Mouse (Mus musculus) kidney, adult 18-20 months (tissue): ENCODE measurements around the gene Cwc27.

Source experiments
- DNase-seq: peaks from one replicate; pipeline ENCODE4 v3.0.0; 2021

Gene Cwc27

DNA sequence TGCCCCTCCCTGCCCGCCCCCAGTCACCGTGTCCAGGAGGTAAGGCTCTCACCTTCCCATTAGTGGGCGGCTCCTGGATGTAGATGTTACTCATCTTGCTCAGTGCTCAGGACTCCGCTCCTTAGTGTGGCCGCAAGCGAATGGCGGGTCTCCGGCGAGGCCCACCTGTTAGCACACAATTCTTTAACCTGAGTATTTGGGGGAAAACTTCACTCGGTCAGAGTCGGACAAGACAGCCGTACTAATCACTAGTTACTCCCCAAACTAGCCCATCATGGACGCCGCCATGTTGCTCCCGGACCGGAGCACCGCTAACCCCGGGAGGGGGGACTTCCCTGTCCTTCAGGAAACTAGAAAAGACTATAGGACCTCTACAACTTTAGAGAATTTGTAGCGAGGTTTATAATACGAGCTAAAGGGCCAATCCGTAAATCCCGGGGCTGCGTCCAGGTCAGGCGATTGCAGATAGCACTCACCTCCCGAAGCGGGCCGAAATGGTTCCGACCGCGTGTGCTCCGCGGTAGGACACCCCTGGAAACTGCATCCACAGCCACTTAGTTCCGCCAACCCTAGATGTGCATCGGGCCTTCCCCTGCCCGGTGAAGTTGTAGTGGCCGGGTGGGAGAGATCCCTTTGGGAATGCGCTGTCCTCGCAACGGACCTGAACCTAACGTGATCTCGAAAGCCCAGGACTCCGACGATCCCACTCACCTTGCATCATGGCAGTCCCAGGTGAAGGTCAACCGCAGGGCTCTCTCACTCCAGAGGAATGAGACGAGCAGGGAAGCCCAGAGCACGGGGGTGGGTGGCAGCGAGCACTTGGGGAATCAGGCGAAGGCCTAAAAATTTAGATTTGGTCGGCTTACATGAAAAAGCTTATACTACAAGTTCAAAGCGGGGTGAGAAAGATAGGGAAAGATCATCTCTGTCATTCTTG is at the start of gene Cwc27:
Gene Cwc27 (minus strand): TSS at position 508 of the 937 bp plus-strand sequence.
- DNase-seq = peak; percentile 90

DNA sequence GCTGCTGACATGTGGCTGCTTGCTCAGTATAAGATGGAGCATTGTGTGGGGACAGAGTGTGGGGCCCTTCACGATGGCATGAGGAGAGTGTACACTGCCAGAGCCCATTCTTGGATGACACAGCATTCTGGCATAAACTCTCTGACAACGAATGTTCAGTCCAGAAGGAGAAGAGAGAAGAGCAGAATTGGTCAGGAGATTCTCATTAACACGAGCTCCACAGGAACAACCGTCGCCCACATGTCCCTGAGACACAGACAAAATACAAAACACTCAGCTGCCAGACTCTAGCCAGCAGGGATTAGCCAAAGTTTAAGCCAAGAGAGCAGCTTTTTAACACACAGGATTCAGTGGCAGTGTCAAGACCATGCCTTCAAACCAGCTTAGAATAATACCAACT is 49.8 kb upstream of the Cwc27 start:
- no peak for DNase-seq

DNA sequence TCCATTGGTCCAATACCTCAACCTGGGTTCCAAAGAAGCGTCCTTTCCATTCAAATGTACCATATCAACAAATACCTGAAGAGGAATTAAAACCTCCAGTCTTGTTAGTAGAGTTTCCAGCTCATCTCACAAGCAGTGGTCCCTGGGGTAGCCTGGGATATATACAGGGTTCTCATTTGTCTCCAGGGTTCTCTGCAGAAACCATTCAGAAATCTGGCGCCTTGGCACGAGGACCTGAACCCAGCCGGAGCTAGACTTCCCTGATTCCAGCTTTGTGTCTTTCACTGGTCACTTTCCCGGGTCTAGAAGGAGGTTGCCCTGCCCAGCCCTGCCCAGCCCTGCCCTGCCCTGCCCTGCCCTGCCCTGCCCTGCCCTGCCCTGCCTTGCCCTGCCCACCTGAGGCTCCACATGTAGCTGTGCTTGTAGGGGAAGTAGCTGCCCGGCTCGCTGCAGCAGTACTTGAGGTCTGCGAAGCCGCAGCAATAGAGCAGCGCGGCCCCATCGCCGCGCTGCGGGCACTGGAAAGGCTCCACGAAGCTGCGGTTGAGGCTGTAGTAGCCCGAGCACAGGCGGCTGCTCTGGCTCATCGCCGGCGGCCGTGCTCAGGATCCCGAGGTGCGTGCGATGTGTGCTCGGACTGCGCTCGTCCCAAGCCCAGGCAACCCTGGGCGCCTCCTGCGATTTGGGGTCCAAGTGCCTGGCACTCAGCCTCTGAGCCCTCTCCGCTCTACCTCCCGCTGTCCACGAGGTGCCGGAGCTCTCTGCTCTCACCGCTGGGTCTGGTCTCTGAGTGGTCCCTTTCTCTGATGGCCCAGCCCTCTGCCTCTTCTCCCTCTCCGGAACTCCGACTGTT is 46.4 kb upstream of the Cwc27 start, which contains the start of gene Shisal2b:
Gene Shisal2b (minus strand): TSS at position 767 of the 853 bp plus-strand sequence.
- DNase-seq = peak; percentile 10

DNA sequence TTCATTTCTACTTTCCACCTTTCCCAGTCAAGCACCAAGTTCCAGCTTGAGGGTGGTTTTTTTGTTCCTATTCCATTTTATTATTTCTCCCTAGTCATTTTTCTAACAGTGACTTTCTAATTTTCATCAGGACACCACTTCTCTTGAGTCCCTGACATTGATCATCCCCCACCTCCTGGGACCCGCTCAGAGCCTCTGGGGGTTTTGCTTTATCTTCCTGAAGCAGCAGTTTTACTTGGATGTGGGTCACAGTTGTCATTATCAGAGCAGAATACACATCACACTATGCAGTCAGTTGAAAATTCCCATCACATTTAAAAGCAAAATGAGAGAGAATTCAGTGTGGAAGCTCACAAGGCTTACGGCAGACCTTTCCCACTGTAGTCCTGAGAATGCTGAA is 36.7 kb upstream of the Cwc27 start:
- no peak for DNase-seq

DNA sequence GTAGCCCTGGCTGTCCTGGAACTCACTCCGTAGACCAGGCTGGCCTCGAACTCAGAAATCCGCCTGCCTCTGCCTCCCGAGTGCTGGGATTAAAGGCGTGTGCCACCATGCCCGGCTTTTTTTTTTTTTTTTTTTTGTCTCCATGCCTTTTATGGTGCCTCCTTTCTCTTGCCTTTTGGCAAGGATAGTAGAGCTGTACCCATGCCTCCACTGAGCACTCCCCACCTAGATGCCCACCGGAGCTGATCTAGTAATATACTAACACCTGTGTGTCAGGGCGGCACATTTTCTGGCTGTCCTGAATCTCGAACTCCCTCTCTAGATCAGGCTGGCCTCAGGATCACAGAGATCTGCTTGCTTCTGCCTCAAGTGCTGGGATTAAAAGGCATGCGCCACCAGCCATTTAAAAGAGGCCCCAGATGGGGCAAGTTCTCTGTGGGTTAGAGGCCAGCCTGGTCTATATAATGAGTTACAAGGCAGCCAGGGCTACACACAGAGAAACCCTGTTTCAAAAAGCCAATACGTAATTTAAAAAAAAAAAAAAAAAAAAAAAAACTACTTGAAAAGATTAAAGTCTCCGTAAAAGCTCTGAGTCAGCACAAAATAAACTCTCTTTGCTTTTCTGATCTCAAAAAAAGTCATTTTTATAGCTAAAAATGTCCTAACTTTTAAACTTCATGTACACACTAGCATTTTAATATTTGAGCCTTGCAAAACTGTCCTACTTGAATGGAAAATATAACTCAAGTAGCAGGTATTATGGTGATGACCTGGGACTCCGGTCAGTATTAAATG is 26.6 kb upstream of the Cwc27 start:
- DNase-seq = no peak

DNA sequence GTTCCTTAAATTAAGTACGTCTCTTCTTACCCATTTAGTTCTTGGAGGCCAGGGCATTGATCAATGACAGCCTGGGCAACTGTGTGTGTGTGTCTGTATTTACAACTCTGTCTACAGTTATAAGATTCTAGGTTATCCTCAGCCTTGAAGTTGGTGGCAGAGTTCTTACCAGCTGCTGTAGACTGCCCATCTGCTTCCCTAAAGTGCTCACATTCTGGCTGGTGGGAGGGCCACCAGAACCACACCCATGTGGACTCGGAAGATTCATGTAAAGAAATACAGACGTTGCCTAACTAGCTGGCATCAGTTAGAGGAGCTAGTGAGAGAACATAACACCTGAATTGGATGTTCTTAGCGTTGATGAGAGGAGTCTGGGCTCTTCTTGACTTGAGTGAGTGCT is 25.0 kb upstream of the Cwc27 start:
- DNase-seq = no peak

DNA sequence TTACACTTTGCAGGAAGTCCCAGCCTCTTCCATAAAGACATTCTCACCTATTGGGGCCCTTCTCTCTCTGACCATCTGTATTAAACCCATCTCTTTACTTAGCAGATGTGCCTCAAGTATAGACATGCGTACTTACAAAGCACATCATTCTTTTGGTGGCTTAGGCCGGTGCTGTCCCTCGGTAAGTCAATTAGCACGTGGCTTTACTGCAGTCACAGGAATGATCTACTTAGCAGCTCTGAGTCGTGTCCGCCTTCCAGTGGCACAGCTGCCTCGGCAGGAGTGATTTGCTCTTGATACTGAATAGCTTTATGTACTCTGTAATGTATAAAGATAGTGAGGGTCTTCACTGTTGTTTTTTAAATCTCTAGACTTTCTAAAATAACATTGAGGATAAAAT is 20.7 kb upstream of the Cwc27 start:
- DNase-seq = no peak

DNA sequence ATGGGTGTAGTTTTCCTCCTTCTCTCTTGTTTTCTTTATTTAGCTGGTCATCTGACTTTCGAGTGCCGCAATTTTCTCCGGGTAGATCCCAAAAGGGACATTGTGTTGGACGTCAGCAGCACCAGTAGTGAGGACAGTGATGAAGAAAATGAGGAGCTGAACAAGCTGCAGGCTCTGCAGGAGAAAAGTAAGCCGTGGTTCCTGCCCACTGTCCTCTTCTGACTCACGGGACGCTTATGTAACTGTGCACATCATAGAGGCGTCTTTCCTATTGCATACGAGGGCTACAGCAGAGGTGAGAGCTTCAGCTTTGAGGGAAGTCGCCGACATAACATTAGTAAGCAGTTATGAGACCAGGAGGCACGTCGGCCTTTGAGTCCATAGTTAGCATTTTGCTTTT is 15.9 kb upstream of the Cwc27 start:
- DNase-seq = no peak

DNA sequence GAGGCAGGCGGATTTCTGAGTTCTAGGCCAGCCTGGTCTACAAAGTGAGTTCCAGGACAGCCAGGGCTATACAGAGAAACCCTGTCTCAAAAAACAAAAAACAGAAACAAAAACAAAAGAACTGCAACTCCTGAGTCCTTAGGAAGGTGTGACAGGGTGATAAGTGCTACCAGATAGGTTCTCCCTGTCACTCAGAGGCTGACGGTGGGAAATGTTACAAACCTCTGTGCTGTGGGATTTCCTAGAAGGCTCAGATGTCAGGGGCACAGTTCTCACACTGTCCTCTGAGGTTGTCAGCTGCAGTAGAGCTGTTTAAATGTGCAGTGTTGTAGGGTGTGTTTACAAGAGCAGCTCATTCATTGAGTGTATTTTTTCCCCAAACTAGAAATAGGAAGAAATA is 8.5 kb upstream of the Cwc27 start:
- DNase-seq = no peak

DNA sequence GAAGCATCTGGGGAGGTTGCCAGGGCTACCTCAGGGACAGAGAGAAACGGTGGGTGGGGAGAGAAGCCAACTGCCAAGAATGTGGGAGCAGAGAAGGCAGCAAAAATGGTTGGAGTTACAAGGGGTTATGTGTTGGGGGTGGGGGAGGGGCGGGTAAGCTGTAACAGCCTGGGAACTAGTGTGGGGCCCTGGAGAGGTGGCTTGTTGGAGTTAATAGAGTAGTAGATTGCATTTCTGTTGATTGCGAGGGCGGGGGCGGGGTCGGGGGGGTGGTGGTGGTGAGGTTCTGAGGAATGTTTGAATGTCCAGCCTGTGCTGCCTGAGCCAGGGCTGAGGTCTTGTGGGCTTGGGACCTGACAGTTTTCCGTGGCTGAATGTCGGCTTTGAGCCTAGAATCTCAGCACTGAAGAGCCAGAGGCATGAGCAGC is 5.5 kb upstream of the Cwc27 start:
- DNase-seq = no peak

DNA sequence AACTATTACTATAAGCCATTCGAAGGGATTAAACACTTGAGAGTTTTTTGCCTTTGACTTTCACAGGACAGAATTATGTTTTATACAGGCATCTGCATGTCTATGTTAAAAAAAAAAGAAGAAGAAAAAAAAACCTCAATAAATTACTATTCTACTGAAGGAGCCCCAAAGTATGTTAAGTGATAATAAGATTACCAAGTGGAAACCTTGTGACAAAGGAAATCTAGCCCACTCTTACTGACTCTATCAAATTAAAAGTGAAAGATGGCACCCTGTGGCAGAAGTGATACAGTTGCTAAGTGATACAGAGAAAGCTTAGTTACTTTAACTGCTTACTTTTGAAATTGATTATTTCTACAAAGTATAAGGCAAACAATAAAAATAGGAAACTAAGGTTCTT is 5.0 kb upstream of the Cwc27 start:
- DNase-seq = no peak

DNA sequence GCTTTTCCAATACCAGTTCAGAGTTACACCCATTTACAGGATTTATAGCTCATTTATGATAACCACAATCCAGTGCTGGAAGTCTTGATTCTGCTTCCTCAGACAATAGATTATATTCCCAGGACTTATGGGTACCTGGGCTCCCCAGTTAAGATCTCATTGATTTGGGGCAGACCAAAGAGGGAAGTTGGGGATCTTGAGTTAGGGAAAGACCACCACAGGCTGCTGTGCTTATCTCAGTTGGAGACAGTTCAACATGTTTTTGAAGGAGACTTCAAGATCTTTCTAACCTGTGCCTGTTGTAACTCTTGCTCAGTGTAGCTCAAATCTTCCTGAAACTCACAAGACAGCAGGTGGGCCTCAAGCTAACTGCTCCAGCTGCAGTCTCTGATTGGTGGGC is 4.2 kb upstream of the Cwc27 start:
- no peak for DNase-seq

DNA sequence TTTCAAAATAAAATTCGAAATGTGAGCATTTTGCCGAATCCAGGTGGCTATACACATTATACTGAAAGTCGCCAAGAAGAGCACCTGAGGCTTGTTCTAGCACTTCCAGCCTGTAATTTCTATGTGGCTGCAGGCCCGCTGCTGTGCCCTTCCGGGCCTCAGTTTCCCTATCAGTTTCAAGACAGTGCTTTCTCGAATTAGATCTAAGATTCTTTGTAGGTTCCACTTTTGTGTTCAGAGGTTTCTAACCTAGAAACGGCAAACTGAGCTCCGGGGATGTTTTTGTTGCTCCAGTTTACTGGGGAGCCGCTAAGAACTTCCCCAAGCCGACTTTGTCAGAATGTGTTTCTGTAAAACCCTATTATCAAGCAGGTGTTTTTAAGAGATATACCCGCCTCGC is 754 bp upstream of the Cwc27 start:
- peak; percentile 10 for DNase-seq

DNA sequence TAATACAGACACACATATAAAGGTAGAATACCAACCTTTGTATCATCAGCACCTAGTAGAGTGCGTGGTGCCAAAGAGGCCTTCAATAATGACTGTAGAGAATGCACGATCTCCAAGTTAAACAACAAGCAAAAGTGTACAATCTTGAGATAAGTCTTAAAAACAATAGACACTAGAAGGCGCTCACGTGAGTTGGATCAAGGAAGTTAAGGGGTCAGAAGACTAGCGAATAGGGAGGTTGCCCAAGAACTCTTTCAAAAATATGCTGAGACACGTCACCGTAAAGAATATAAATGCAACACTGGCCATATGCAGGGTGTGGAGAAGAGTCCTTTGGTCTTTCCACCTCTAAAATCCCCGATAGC is 690 bp downstream of the Cwc27 start:
- no peak for DNase-seq

DNA sequence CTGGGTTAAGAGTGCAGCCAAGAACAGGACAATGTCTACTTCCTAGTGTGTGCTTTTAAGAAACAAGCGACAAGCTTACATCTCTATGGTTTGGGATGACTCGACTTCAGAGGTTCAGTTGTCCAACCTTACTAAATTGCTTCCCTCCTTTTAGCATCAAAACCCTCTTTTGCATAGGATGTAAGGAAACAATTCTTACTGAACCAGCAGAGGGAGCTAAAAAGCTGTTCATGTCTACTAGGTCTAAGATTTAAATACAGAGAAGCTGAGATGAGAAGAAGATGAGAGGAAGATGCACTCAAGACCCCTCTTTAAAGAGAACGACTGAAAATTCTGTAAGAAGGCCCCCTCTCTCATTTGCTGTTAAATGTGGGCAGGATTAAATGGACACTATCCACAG is 11.3 kb downstream of the Cwc27 start:
- DNase-seq = no peak

DNA sequence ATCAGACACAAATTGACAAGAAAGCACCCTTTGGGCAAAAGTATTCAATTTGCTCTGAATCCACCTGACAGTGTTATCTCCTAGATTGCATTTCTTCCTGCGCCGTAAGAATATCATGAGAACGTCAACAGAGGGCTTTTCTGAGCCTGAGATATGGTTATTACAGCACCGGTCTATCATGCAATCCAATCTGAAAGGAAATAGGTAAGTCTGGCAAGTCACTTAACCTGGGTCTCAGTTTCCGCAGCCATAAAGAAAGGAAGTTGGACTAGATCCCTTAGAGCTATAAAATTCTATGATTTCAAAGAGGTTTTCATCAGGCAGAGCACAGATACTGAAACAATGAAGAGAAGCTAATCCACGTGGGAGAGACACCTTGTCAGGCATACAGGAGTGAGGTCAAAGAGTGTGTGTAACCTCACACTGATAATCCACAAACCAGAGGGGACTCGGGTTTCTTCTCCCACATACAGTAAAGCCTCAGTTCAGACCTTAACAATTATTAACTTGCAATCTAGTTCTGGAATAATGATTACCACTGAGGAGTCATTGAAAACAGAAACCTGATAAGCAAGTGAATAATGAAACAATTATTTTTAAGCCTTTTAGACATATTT is 17.3 kb downstream of the Cwc27 start:
- no peak for DNase-seq

DNA sequence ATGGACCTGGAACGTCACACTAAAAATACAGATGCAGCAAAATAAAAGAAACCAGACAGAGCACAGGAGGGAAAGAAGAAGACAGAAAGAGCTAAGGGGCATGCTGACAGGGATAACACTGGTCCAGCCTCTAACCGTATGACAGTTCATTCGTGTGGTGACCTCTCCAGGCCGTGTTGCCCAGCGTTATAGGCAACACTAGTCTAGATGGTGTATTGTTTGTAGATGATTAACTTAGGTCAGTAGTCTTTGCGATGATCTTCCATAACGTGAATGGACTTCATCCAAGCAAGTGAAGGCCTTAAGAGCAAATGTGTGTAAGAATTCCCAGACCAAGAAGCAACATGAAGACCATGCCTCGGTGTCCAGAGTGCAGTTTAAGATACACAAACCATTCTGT is 17.9 kb downstream of the Cwc27 start:
- no peak for DNase-seq

DNA sequence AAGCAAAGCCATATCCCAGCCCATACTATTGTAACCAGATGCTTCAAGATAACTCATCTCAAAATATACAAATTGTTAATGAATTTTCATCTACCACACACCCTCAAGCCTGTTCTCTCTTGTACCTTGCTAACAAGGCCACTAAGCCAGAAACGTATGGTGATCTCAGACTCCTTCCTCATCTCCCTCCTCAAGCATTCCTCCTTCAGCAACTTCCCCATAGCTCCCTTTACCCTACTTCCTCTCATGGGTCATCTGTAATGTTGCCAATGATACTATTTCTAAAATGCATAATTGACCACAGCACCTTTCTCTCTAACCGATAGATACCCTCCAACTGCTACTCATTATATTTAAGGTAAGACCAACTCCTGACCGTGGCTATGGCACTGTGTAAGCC is 22.5 kb downstream of the Cwc27 start:
- DNase-seq = no peak

DNA sequence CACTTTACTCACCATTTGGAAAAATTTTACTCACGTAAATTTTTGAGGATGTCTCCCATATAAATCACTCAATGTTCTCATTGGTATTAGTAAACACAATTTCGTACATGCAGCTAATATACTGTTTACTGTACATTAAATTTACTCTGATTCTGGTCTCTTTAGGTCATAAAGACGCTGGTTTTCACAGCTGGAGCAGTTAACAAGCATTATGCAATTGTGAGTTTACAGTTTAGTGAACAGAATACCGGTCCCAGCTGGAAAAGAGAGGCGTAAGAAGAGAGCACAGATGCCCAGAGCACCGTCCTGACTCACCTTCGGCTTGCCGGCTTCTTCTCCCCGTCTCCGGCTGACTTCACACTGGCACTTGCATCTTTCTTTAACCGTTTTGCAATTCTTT is 24.8 kb downstream of the Cwc27 start, which contains the start of gene Srek1ip1:
Gene Srek1ip1 (plus strand): TSS at position 301 of the 400 bp plus-strand sequence.
- DNase-seq = no peak

DNA sequence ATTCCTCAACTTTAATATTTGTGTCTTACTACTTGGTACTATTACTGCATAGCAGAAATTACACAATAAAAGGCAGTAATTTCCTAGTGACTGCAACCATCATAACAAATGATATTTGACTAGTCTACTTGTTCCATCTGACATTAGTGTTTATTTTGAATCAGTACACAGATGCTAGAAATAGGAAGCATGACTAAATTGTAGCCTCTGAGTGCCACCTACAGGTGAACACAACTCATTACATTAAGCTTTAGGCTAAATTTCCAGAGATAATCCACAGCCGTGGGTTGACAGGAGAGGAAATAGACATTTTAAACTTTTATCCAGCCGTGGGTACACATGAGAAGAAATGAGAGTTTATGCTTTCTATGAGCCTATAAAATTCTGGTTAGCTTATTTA is 27.3 kb downstream of the Cwc27 start:
- no peak for DNase-seq

DNA sequence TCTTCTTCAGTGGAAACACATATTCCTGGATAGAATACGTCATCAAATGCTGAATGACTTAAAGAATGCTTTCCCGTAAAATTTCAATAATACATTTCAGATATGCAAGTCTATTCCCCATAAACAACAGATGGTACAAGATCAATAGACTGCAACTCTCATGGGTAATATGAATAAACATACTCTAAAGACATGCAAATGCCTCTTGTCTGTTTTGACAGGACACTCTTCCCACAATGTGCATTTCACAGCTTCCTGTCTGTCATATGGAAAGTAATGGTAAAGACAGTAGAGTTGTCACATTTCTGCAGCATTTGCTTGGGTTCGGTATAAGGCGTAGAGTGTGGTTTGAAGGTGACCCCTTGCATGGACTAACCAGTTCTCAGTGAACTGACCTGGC is 29.7 kb downstream of the Cwc27 start:
- DNase-seq = no peak

DNA sequence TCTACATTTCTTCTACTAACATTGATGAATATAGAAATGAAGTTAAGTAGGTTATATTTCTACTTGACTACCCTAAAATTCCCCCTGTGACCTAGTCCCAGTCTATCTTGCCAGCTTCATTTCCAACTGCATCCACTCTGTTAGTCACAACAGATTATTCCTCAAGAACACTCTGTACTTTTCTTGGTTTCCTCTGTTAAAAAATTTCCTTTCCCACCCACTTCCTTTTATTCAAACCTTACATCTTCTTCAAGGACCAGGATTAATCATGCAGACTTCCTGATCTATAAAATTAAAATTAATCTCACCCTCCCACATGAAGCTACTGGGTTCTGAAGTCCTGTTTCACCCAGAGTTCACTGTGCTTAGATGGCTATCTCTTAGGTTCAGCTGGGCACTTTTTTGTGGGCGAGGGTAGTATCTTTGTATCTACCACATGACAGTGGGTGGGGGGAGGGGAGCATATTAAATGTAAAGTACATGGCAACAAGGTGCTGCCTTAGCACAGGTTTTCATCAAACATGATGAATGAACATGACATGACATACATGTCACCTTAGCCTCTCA is 37.8 kb downstream of the Cwc27 start:
- DNase-seq = no peak
